Mouse (Mus musculus) neural tube, embryonic 12.5 days (tissue): ENCODE data around the gene Hmgb1. TPM values are rescaled to one million over a fixed set of nuclear protein-coding genes. Genes with fewer than 3 reads are reported as not detected.

ENCODE experiments used
- ATAC-seq: fragments of 200-750 bp; cut with Nextera tagmentation; 2 replicates; pipeline ENCODE4 v1.8.0; 2017; ENCODE audit warnings: low read depth, mild to moderate bottlenecking, moderate TSS enrichment, moderate library complexity; ENCODE audit not compliant: low FRiP score
- H3K27ac ChIP-seq: fragments of 300-500 bp; sonication (generic); 2 replicates; pipeline ENCODE4 v1.5.1; 2016
- H3K27me3 ChIP-seq: fragments of 300-500 bp; sonication (generic); replicated peaks from 2 replicates; pipeline ENCODE4 v1.6.1; 2016; ENCODE audit warnings: mild to moderate bottlenecking
- H3K36me3 ChIP-seq: fragments of 300-500 bp; sonication (generic); 2 replicates; pipeline ENCODE4 v1.6.1; 2016; ENCODE audit warnings: mild to moderate bottlenecking
- H3K4me1 ChIP-seq: fragments of 300-500 bp; sonication (generic); 2 replicates; pipeline ENCODE4 v1.6.1; 2016
- H3K4me2 ChIP-seq: fragments of 300-500 bp; sonication (generic); replicated peaks from 2 replicates; pipeline ENCODE4 v1.6.1; 2016; ENCODE audit warnings: mild to moderate bottlenecking
- H3K4me3 ChIP-seq: fragments of 300-500 bp; sonication (generic); 2 replicates; pipeline ENCODE4 v1.5.1; 2016
- H3K9ac ChIP-seq: fragments of 300-500 bp; sonication (generic); 2 replicates; pipeline ENCODE4 v1.6.1; 2016; ENCODE audit warnings: mild to moderate bottlenecking
- H3K9me3 ChIP-seq: fragments of 300-500 bp; sonication (generic); 2 replicates; pipeline ENCODE4 v1.6.1; 2016; ENCODE audit warnings: mild to moderate bottlenecking
- whole genome bisulfite sequencing: fragments of 180-500 bp; shearing (Covaris S2); methylation state at CpG from one replicate; pipeline ENCODE4 v1.1.7; 2016; 5-methylcytosine and 5-hydroxymethylcytosine counted together
- polyA plus RNA-seq: library from polyadenylated mRNA; unstranded; fragments of >200 nt; fragmentation: Nextera tagmentation; extraction: Ambion mirVana; gene quantifications from 2 replicates; pipeline ENCODE4 v1.2.1, GENCODE M21; 2016

Gene Hmgb1
- polyA plus RNA-seq, 1 experiment from 2014 or later: 1,312 TPM

GRCm38 (mm10) chr5:149183122-149183521 lies 1.2 kb downstream of the Hmgb1 start:
- H3K27me3 ChIP-seq: no peaks in the 10 kb centered on the region
- WGBS: 36% methylated on average over 1 of the region's 1 CpGs
- ATAC-seq: no peak
- peak overlapping the region; percentile 74; the same call in 1 of the 2 replicates for H3K9ac ChIP-seq
- H3K36me3 ChIP-seq: no peaks in the 10 kb centered on the region
- H3K9me3 ChIP-seq: no peaks in the 10 kb centered on the region
- no peak overlapping the region for H3K27ac ChIP-seq
- H3K4me1 ChIP-seq: peaks cover 14% of the 10 kb centered on the region
- peak overlapping the region; percentile 57 for H3K4me3 ChIP-seq
- H3K4me2 ChIP-seq: peak overlapping the region; percentile 69

GRCm38 (mm10) chr5:149182186-149182870 lies 2.0 kb downstream of the Hmgb1 start:
- Histone ChIP-seq H3K27ac (no peak overlapping the region), H3K4me1 (peaks cover 14% of the 10 kb centered on the region), H3K9me3 (no peaks in the 10 kb centered on the region), H3K4me3 (no peak overlapping the region), H3K27me3 (no peaks in the 10 kb centered on the region), H3K4me2 (no peak overlapping the region), H3K9ac (no peak overlapping the region), H3K36me3 (no peaks in the 10 kb centered on the region)
- ATAC-seq: no peak
- 85% methylated on average over 5 of the region's 5 CpGs for WGBS

GRCm38 (mm10) chr5:149179826-149180225 lies 4.5 kb downstream of the Hmgb1 start:
- Histone ChIP-seq H3K27ac (no peak overlapping the region), H3K4me2 (no peak overlapping the region), H3K9me3 (no peaks in the 10 kb centered on the region), H3K27me3 (no peaks in the 10 kb centered on the region), H3K9ac (no peak overlapping the region), H3K4me3 (no peak overlapping the region), H3K36me3 (no peaks in the 10 kb centered on the region), H3K4me1 (no peaks in the 10 kb centered on the region; the same call in 1 of the 2 replicates)
- ATAC-seq: no peak
- WGBS: 82% methylated on average over 3 of the region's 3 CpGs

- WGBS: 94% methylated on average over 5 of the region's 5 CpGs
- Histone ChIP-seq H3K27me3 (no peaks in the 10 kb centered on the region), H3K27ac (no peak overlapping the region), H3K4me1 (no peaks in the 10 kb centered on the region; the same call in 1 of the 2 replicates), H3K9ac (no peak overlapping the region), H3K9me3 (no peaks in the 10 kb centered on the region), H3K4me3 (no peak overlapping the region), H3K4me2 (no peak overlapping the region), H3K36me3 (no peaks in the 10 kb centered on the region)
- no peak for ATAC-seq
Measured at GRCm38 (mm10) chr5:149178095-149178494, 6.2 kb downstream of the Hmgb1 start.

GRCm38 (mm10) chr5:149175736-149176135 lies 8.6 kb downstream of the Hmgb1 start:
- Histone ChIP-seq H3K9ac (no peak overlapping the region), H3K4me1 (no peaks in the 10 kb centered on the region), H3K4me3 (no peak overlapping the region), H3K9me3 (no peaks in the 10 kb centered on the region), H3K27ac (no peak overlapping the region), H3K27me3 (no peaks in the 10 kb centered on the region), H3K4me2 (no peak overlapping the region), H3K36me3 (no peaks in the 10 kb centered on the region)
- no peak for ATAC-seq
- 94% methylated on average over 6 of the region's 6 CpGs for WGBS

GRCm38 (mm10) chr5:149174527-149174926 lies 9.8 kb downstream of the Hmgb1 start:
- Histone ChIP-seq H3K27me3 (no peaks in the 10 kb centered on the region), H3K9ac (no peak overlapping the region), H3K4me1 (no peaks in the 10 kb centered on the region), H3K9me3 (no peaks in the 10 kb centered on the region), H3K36me3 (no peaks in the 10 kb centered on the region), H3K4me2 (no peak overlapping the region), H3K4me3 (no peak overlapping the region), H3K27ac (no peak overlapping the region)
- WGBS: 85% methylated on average over 7 of the region's 7 CpGs
- no peak for ATAC-seq

GRCm38 (mm10) chr5:149172246-149172645 lies 12.0 kb downstream of the Hmgb1 start:
- Histone ChIP-seq H3K9ac (no peak overlapping the region), H3K4me2 (no peak overlapping the region), H3K4me1 (no peaks in the 10 kb centered on the region), H3K27ac (no peak overlapping the region), H3K36me3 (no peaks in the 10 kb centered on the region), H3K4me3 (no peak overlapping the region), H3K9me3 (no peaks in the 10 kb centered on the region), H3K27me3 (no peaks in the 10 kb centered on the region)
- WGBS: 84% methylated on average over 10 of the region's 10 CpGs
- ATAC-seq: no peak

GRCm38 (mm10) chr5:149170841-149171588 lies 13.3 kb downstream of the Hmgb1 start:
- no peaks in the 10 kb centered on the region for H3K36me3 ChIP-seq
- no peaks in the 10 kb centered on the region for H3K4me1 ChIP-seq
- 43% methylated on average over 8 of the region's 8 CpGs for WGBS
- H3K9ac ChIP-seq: no peak overlapping the region
- H3K4me3 ChIP-seq: no peak overlapping the region
- no peaks in the 10 kb centered on the region for H3K27me3 ChIP-seq
- ATAC-seq: no peak
- no peak overlapping the region for H3K4me2 ChIP-seq
- H3K9me3 ChIP-seq: no peaks in the 10 kb centered on the region
- H3K27ac ChIP-seq: no peak overlapping the region

- Histone ChIP-seq H3K27me3 (no peaks in the 10 kb centered on the region), H3K4me3 (no peak overlapping the region), H3K4me1 (no peaks in the 10 kb centered on the region), H3K36me3 (no peaks in the 10 kb centered on the region), H3K9ac (no peak overlapping the region), H3K9me3 (no peaks in the 10 kb centered on the region), H3K4me2 (no peak overlapping the region), H3K27ac (no peak overlapping the region)
- ATAC-seq: no peak
- 76% methylated on average over 9 of the region's 9 CpGs for WGBS
Measured at GRCm38 (mm10) chr5:149168816-149169215, 15.5 kb downstream of the Hmgb1 start.

GRCm38 (mm10) chr5:149168051-149168450 lies 16.2 kb downstream of the Hmgb1 start:
- 81% methylated on average over 2 of the region's 2 CpGs for WGBS
- no peak overlapping the region for H3K27ac ChIP-seq
- no peak for ATAC-seq
- H3K4me3 ChIP-seq: no peak overlapping the region
- H3K9me3 ChIP-seq: no peaks in the 10 kb centered on the region
- H3K4me1 ChIP-seq: no peaks in the 10 kb centered on the region
- H3K9ac ChIP-seq: no peak overlapping the region
- no peaks in the 10 kb centered on the region for H3K27me3 ChIP-seq
- H3K36me3 ChIP-seq: no peaks in the 10 kb centered on the region
- H3K4me2 ChIP-seq: no peak overlapping the region

GRCm38 (mm10) chr5:149166011-149166410 lies 18.3 kb downstream of the Hmgb1 start:
- Histone ChIP-seq H3K4me2 (no peak overlapping the region), H3K27ac (no peak overlapping the region), H3K9ac (no peak overlapping the region), H3K9me3 (no peaks in the 10 kb centered on the region), H3K36me3 (no peaks in the 10 kb centered on the region), H3K4me3 (no peak overlapping the region), H3K4me1 (no peaks in the 10 kb centered on the region), H3K27me3 (no peaks in the 10 kb centered on the region)
- WGBS: 94% methylated on average over 10 of the region's 10 CpGs
- ATAC-seq: no peak

- no peak overlapping the region for H3K27ac ChIP-seq
- WGBS: 47% methylated on average over 7 of the region's 7 CpGs
- H3K4me1 ChIP-seq: no peaks in the 10 kb centered on the region
- H3K9me3 ChIP-seq: no peaks in the 10 kb centered on the region
- no peak overlapping the region for H3K9ac ChIP-seq
- H3K4me3 ChIP-seq: no peak overlapping the region
- no peak overlapping the region for H3K4me2 ChIP-seq
- no peak for ATAC-seq
- H3K27me3 ChIP-seq: no peaks in the 10 kb centered on the region
- H3K36me3 ChIP-seq: no peaks in the 10 kb centered on the region
Measured at GRCm38 (mm10) chr5:149164881-149165280, 19.4 kb downstream of the Hmgb1 start.
